Mouse (Mus musculus) thymus, adult 2 months (tissue): ENCODE data around the gene Gm17409. TPM values are rescaled to one million over a fixed set of nuclear protein-coding genes. Genes with fewer than 3 reads are reported as not detected.

Source experiments
- DNase-seq: peaks from one replicate; pipeline ENCODE4 v3.0.0; 2021
- H3K27ac ChIP-seq: fragments of 200-500 bp; 2 replicates; pipeline ENCODE4 v1.5.1; 2012; ENCODE audit warnings: low read length, control low read depth; ENCODE audit not compliant: control insufficient read depth, insufficient read depth
- H3K27me3 ChIP-seq: fragments of 200-500 bp; 2 replicates; pipeline ENCODE4 v1.6.1; 2012; ENCODE audit warnings: mild to moderate bottlenecking, low read length, moderate library complexity, mixed read lengths; ENCODE audit not compliant: control insufficient read depth, insufficient read depth
- H3K36me3 ChIP-seq: fragments of 200-500 bp; 2 replicates; pipeline ENCODE4 v1.6.1; 2012; ENCODE audit warnings: mild to moderate bottlenecking, low read length, moderate library complexity; ENCODE audit not compliant: control insufficient read depth, insufficient read depth
- H3K4me1 ChIP-seq: fragments of 200-500 bp; replicated peaks from 2 replicates; pipeline ENCODE4 v1.6.1; 2012; ENCODE audit warnings: low read length; ENCODE audit not compliant: control insufficient read depth, insufficient read depth
- H3K4me3 ChIP-seq: fragments of 200-500 bp; 2 replicates; pipeline ENCODE4 v1.5.1; 2012; ENCODE audit warnings: mild to moderate bottlenecking, low read length, control low read depth, moderate library complexity; ENCODE audit not compliant: control insufficient read depth, insufficient read depth
- CTCF ChIP-seq: fragments of 200-500 bp; IDR thresholded peaks from 2 replicates; pipeline ENCODE4 v1.5.1; 2012; ENCODE audit warnings: mild to moderate bottlenecking, control low read depth, low read length, moderate library complexity, borderline replicate concordance; ENCODE audit not compliant: control insufficient read depth, poor library complexity, insufficient read depth; ENCODE audit errors: extremely low read depth
- POLR2A ChIP-seq: fragments of 200-500 bp; IDR thresholded peaks from 2 replicates; pipeline ENCODE4 v1.6.1; 2012; ENCODE audit warnings: mild to moderate bottlenecking, low read length, control low read depth, moderate library complexity; ENCODE audit not compliant: control insufficient read depth, poor library complexity, insufficient read depth; ENCODE audit errors: extremely low read depth
- WGBS: fragments of 180-500 bp; shearing (Covaris S2); methylation state at CpG from one replicate; pipeline ENCODE4 v1.1.7; 2018; 5-methylcytosine and 5-hydroxymethylcytosine counted together
- polyA plus RNA-seq: library from polyadenylated mRNA; depleted of rRNA; stranded (reverse); fragments of >200 nt; gene quantifications from 2 replicates; pipeline ENCODE4 v1.2.3, GENCODE M21; 2012

The Gm17409 gene
- polyA plus RNA-seq, 1 experiment, result not detected

- DNase-seq, result no peak
- WGBS, result 91% methylated on average over 9 of the region's 9 CpGs
- Histone ChIP-seq H3K27me3 (no peaks in the 10 kb centered on the region), H3K36me3 (no peaks in the 10 kb centered on the region), H3K4me3 (no peak overlapping the region), H3K27ac (no peak overlapping the region), H3K4me1 (no peaks in the 10 kb centered on the region)
- TF ChIP-seq CTCF (no peak), POLR2A (no peak)
Observed at GRCm38 (mm10) chr2:58505306-58506090, 35.6 kb downstream of the Gm17409 start.

GRCm38 (mm10) chr2:58510192-58510591 lies 40.3 kb downstream of the Gm17409 start:
- WGBS, result 87% methylated on average over 8 of the region's 8 CpGs
- Histone ChIP-seq H3K4me1 (no peaks in the 10 kb centered on the region), H3K27me3 (no peaks in the 10 kb centered on the region), H3K27ac (no peak overlapping the region), H3K36me3 (no peaks in the 10 kb centered on the region), H3K4me3 (no peak overlapping the region)
- DNase-seq, result no peak
- TF ChIP-seq CTCF, result no peak
- no peak for TF ChIP-seq POLR2A

- TF ChIP-seq CTCF, result no peak
- TF ChIP-seq POLR2A, result no peak
- no peak overlapping the region for H3K27ac ChIP-seq
- no peak for DNase-seq
- no peaks in the 10 kb centered on the region for H3K4me1 ChIP-seq
- no peaks in the 10 kb centered on the region for H3K27me3 ChIP-seq
- H3K36me3 ChIP-seq, result no peaks in the 10 kb centered on the region
- WGBS, result 92% methylated on average over 3 of the region's 3 CpGs
- no peak overlapping the region for H3K4me3 ChIP-seq
Observed at GRCm38 (mm10) chr2:58513212-58513611, 43.3 kb downstream of the Gm17409 start.

- no peaks in the 10 kb centered on the region for H3K36me3 ChIP-seq
- TF ChIP-seq POLR2A (no peak), CTCF (no peak)
- H3K27me3 ChIP-seq, result no peaks in the 10 kb centered on the region
- H3K4me3 ChIP-seq, result no peak overlapping the region
- H3K4me1 ChIP-seq, result no peaks in the 10 kb centered on the region
- no peak for DNase-seq
- H3K27ac ChIP-seq, result no peak overlapping the region
- 97% methylated on average over 11 of the region's 11 CpGs for WGBS
Observed at GRCm38 (mm10) chr2:58514489-58514888, 44.6 kb downstream of the Gm17409 start.

GRCm38 (mm10) chr2:58516000-58516399 lies 46.1 kb downstream of the Gm17409 start:
- WGBS, result 85% methylated on average over 15 of the region's 15 CpGs

GRCm38 (mm10) chr2:58516920-58517319 lies 47.0 kb downstream of the Gm17409 start:
- no peaks in the 10 kb centered on the region for H3K27me3 ChIP-seq
- WGBS, result 84% methylated on average over 6 of the region's 6 CpGs
- no peak for DNase-seq
- H3K4me1 ChIP-seq, result no peaks in the 10 kb centered on the region
- no peak overlapping the region for H3K27ac ChIP-seq
- H3K36me3 ChIP-seq, result no peaks in the 10 kb centered on the region
- no peak for TF ChIP-seq POLR2A
- TF ChIP-seq CTCF, result no peak
- H3K4me3 ChIP-seq, result no peak overlapping the region

More at GRCm38 (mm10) chr2:58516000-58516399, 46.1 kb downstream of the Gm17409 start:
- DNase-seq, result no peak
- Histone ChIP-seq H3K4me3 (no peak overlapping the region), H3K36me3 (no peaks in the 10 kb centered on the region), H3K4me1 (no peaks in the 10 kb centered on the region), H3K27ac (no peak overlapping the region), H3K27me3 (no peaks in the 10 kb centered on the region)
- TF ChIP-seq POLR2A (no peak), CTCF (no peak)
